Mouse (Mus musculus): ENCODE measurements around the gene Cox7b. TPM values are rescaled to one million over a fixed set of nuclear protein-coding genes. Genes with fewer than 3 reads are reported as not detected.

Cox7b gene
- polyA plus RNA-seq (2015; fragmentation: Illumina TruSeq; extraction: RNeasy Lipid Tissue Mini Kit (QIAGEN cat#74804); ENCODE audit: insufficient read depth, low read depth, low replicate concordance) = 99.9 TPM

DNA sequence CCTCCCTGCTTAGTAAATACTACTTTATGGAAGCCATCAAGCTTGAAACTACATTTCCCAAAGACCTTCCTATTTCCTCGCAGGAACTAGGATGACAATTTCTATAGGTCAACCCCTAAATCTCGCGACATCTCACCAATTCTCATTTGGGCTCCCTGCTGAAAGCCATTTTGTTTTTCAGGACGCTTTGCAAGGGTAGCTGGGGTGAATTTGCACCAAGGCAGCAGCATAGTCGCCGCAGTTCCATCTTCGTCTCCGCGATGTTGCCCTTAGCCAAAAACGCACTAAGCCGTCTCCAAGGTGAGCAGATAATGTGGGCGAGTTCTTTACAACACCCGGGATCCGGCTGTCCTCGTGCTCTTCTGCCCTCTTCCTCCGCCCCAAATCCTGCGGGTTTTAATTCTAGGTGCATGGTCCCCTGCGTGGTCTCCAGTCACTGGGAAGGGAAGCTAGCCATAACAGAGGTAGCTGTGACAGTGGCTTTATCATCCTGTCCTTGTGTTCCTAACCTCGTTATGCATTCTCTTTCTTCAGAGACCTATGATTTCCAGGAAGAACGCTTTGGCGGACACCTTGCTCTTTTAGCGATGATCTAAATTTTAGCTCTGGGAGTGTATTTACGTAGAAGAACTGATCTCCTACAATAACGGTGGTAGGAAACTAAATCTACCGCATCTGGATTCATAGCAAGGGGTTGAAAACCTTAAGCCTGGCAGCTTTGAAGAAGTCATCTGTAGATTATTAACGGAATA, at the start of gene Cox7b:
Cox7b (plus strand) TSS at position 130 of the 752 bp plus-strand sequence.

DNA sequence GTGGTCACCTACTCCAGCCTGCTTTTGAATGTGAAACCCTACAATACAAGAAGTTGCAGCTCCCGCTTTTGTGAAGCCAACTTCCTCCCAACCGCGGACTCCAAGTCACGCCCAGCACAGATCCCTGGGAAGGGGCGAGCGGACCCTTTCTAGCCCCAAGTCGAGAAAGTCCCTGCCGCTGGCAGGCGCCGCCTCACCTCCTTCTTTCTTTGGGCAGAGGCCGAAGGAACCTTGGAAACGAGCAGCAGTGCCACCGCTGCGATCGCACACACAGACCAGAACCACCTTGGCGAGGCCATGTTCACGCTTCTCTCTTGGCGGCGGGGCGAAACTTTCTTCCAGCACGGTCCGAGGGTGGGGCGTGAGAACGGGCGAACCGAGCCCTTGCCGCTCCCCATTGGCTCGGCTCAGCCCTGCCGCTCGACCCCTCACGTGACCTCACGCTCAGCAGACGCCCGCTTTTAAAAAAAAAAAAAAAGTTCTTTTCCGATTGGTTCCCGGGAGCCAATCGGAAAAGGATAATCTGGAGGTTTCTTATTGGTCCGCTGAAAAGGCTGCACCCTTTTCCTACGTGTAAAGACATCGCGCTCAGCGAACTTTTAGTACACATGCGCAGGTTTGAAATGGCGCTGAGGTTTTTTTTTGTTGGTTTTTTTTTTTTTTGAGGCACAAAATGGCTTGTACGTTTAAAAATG, 3.9 kb upstream of the Cox7b start, which contains the start of gene Magt1:
Magt1 (minus strand) TSS at position 442 of the 695 bp plus-strand sequence.

DNA sequence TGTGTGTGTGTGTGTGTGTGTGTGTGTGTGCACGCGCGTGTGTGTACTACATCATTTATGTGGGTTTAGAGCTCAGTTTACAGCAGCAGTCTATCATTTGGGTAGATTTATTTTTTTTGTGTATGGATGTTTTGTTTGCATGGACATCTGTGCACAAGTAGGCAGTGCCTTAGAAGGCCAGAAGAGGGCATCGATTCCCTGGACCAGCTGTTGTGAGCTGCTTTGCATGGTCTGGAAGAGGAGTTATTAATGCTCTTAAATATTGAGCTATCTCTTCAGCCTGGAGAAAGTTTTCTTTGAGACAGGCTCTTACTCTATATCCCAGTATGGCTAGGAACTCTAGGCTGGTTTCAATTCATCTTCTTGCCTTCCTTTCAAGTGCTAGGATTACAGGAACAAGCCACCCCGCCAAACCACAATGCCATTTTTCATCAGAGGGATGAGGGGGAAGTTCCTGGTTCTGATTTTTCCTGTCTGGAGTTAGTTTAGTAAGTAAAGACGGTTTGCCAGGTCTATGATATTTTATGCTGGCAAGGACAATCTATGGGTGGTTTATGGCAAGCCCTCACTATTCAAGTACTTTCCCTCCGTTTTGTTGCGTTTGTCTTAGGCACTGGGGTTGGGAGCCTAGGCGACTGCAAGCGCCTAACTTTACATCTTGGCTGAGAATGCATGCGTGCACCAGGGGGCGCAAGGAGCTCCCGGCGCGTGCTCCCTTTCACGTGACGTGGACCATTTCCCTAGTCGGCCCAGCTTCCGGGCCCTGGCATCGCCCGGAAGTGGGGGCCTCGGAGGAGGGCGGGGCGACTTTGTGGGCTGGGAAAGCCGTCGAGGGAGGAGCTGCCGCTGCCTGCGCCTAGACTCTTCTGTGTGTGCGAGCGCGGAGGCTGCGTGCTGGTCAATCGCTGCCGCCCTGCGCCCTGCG, 11.2 kb downstream of the Cox7b start, which contains the start of gene Atp7a:
Atp7a (plus strand) TSS at position 859 of the 925 bp plus-strand sequence.

Other genes starting within 250 kb of the Cox7b start
- 24.8 TPM for gene Atrx, start 86.3 kb upstream of the Cox7b start, polyA plus RNA-seq (2015; fragmentation: Illumina TruSeq; extraction: RNeasy Lipid Tissue Mini Kit (QIAGEN cat#74804); ENCODE audit: insufficient read depth, low read depth, low replicate concordance)
- gene Magt1, start 3.8 kb upstream of the Cox7b start, polyA plus RNA-seq (2015; fragmentation: Illumina TruSeq; extraction: RNeasy Lipid Tissue Mini Kit (QIAGEN cat#74804); ENCODE audit: insufficient read depth, low read depth, low replicate concordance) = 22.1 TPM
- 3.0 TPM for gene Atp7a, start 11.6 kb downstream of the Cox7b start, polyA plus RNA-seq (2015; fragmentation: Illumina TruSeq; extraction: RNeasy Lipid Tissue Mini Kit (QIAGEN cat#74804); ENCODE audit: insufficient read depth, low read depth, low replicate concordance)
- gene Tlr13, start 127.5 kb downstream of the Cox7b start, polyA plus RNA-seq (2015; fragmentation: Illumina TruSeq; extraction: RNeasy Lipid Tissue Mini Kit (QIAGEN cat#74804); ENCODE audit: insufficient read depth, low read depth, low replicate concordance) = 3.0 TPM
- gene Pgk1, start 171.4 kb downstream of the Cox7b start, polyA plus RNA-seq (2015; fragmentation: Illumina TruSeq; extraction: RNeasy Lipid Tissue Mini Kit (QIAGEN cat#74804); ENCODE audit: insufficient read depth, low read depth, low replicate concordance) = 21.8 TPM
- 5.3 TPM for gene Taf9b, start 205.5 kb downstream of the Cox7b start, polyA plus RNA-seq (2015; fragmentation: Illumina TruSeq; extraction: RNeasy Lipid Tissue Mini Kit (QIAGEN cat#74804); ENCODE audit: insufficient read depth, low read depth, low replicate concordance)
- gene Fnd3c2, start 239.7 kb downstream of the Cox7b start, polyA plus RNA-seq (2015; fragmentation: Illumina TruSeq; extraction: RNeasy Lipid Tissue Mini Kit (QIAGEN cat#74804); ENCODE audit: insufficient read depth, low read depth, low replicate concordance) = not detected

All from pancreas, adult 10 weeks (tissue).